Mouse (Mus musculus): ENCODE results near the gene Rab3b.

GRCm38 (mm10) chr4:108991811-108992210 lies 112.9 kb downstream of the Rab3b start:
- TF ChIP-seq CTCF (IDR thresholded peaks at IDR 0.05; ENCODE audit: borderline replicate concordance, control insufficient read depth, extremely low read depth, insufficient read depth, low read length, poor library complexity) (no peak), POLR2A (IDR thresholded peaks at IDR 0.05; ENCODE audit: control insufficient read depth, extremely low read depth, insufficient read depth, low read length, poor library complexity) (no peak)

Data from thymus, adult 2 months (tissue).